Mouse (Mus musculus): ENCODE data around the gene Engase. TPM values are rescaled to one million over a fixed set of nuclear protein-coding genes. Genes with fewer than 3 reads are reported as not detected.

Gene Engase
- 4.0 and 5.8 TPM in 2 replicates for polyA plus RNA-seq (2015; fragmentation: Nextera tagmentation; extraction: Ambion mirVana)

DNA sequence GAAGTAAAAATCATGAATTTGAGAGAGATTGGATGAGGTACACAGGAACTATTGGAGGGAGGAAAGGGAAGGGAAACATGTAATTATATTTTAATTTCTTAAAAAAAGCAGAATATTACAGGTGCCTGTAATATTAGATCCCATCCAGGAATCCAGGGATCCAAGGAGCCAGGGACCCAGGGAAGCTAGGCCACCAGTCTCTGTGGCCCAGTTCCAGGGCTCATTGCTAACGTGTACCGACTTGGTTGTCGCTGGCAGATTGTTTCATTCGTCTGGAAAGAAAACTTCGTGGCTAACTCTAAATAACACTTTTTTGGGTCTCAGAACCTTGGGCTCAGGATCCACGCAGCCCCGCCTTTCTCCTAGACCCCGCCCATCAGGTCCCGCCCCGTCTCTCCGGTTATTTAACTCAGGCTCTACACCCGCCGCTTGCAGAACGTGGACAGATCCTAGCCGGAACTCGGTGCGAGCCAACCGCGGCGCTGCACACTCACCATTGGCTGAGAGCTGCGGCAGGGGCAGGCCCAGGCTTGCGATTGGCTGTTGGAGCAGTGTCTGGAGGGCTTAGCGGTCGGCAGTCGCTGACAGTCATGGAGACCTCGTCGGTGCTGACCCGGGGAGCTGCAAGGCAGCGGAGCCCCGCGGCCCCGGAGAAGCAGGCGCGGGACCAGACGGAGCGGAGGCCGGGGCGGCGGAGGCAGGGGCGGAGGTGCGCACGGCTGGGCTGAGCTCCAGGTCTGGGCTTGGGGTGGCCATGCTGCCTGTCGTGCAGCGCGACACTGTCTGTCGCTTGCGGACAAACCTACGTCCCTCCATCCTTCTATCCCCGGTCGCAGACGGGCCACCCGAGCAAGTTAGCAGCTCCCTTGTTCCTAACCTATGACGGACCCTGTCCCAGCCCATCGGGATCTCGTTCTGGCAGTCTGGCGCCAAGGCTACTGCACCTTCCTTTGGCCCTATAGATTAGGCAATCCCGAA is at the start of gene Engase:
Gene Engase, plus strand, starts transcription at position 434 of the 978 bp plus-strand sequence.
- WGBS = 1% methylated on average over 57 of the region's 57 CpGs
- H3K4me2 ChIP-seq (ENCODE audit: low read depth, low read length) = peak within 1 kb of the TSS; percentile 90
- H3K27me3 ChIP-seq (ENCODE audit: control insufficient read depth, insufficient read depth, low read length) = no peaks in the 10 kb centered on the region
- H3K36me3 ChIP-seq (ENCODE audit: control insufficient read depth, insufficient read depth) = no peaks in the 10 kb centered on the region
- ATAC-seq (replicated peaks; ENCODE audit: extremely low read depth, insufficient read depth, low FRiP score) = peak; percentile 100
- peak within 1 kb of the TSS; percentile 77 for H3K4me3 ChIP-seq (ENCODE audit: low read length)
- peaks cover 10% of the 10 kb centered on the region for H3K4me1 ChIP-seq (ENCODE audit: control insufficient read depth, insufficient read depth, low read length)
- peak within 1 kb of the TSS; percentile 84 for H3K9ac ChIP-seq (ENCODE audit: low read length)
- H3K9me3 ChIP-seq (replicated peaks; ENCODE audit: control insufficient read depth, low read length) = no peaks in the 10 kb centered on the region
- H3K27ac ChIP-seq (ENCODE audit: low read length) = peak within 1 kb of the TSS; percentile 52

DNA sequence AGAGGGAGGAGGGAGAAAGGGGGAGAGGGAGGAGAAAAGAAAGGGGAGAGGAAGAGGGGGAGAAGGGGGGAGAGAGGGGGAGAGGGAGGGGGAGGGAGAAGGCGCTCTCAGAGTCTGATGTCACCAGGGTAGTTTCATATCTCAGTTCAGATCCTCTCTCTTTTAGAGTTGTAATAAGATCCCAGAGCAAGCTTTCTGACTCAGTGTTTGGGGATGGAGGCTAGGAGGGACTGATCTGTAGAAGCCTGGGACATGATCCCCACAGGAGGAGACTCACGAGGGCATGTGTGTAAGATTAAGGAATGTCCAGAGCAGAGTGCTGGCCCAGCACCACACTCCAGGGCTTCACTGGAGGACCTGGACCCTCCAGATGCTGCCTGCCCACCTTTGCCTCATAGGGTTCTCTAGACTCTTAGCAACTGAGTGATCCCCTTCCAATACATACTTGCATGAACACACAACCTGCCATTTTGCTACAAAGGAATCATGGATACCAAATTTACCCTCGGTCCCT is 49.3 kb upstream of the Engase start:
- H3K4me3 ChIP-seq (ENCODE audit: low read length) = no peak overlapping the region
- peak overlapping the region; percentile 61 for H3K4me2 ChIP-seq (ENCODE audit: low read depth, low read length)
- H3K4me1 ChIP-seq (ENCODE audit: control insufficient read depth, insufficient read depth, low read length) = peaks cover 38% of the 10 kb centered on the region
- H3K27me3 ChIP-seq (ENCODE audit: control insufficient read depth, insufficient read depth, low read length) = peaks cover 4% of the 10 kb centered on the region; the same call in 1 of the 2 replicates
- no peaks in the 10 kb centered on the region for H3K9me3 ChIP-seq (replicated peaks; ENCODE audit: control insufficient read depth, low read length)
- 41% methylated on average over 3 of the region's 3 CpGs for whole genome bisulfite sequencing
- H3K9ac ChIP-seq (ENCODE audit: low read length) = no peak overlapping the region
- no peak for ATAC-seq (replicated peaks; ENCODE audit: extremely low read depth, insufficient read depth, low FRiP score)
- H3K27ac ChIP-seq (ENCODE audit: low read length) = peak overlapping the region; percentile 60; the same call in 1 of the 2 replicates
- no peaks in the 10 kb centered on the region for H3K36me3 ChIP-seq (ENCODE audit: control insufficient read depth, insufficient read depth)

DNA sequence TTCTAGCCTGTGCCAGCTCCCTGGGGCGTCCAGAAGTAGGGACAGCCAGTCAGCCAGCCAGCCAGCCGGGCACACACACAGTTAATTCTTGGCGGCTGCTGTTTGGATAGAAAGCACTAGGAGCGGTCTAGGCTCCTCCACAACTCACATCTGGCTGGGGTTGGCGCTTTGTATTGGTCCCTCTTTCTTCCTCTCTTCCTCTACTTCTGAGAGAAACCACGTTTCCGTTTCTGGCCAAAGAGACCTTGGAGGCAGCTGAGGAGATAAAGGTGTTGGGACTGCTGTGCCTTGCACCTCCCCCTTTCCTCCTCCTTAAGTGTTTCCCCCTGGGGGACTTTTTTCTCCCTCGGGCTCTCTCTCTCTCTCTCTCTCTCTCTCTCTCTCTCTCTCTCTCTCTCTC is 48.6 kb upstream of the Engase start, which contains the start of gene C1qtnf1:
Gene C1qtnf1, plus strand, starts transcription at position 218 of the 400 bp plus-strand sequence.
- peak within 1 kb of the TSS; percentile 65 for H3K9ac ChIP-seq (ENCODE audit: low read length)
- peak within 1 kb of the TSS; percentile 61 for H3K4me2 ChIP-seq (ENCODE audit: low read depth, low read length)
- H3K4me3 ChIP-seq (ENCODE audit: low read length) = peak within 1 kb of the TSS; percentile 44
- under 1% methylated on average over 8 of the region's 8 CpGs for WGBS
- peaks cover 4% of the 10 kb centered on the region; the same call in 1 of the 2 replicates for H3K27me3 ChIP-seq (ENCODE audit: control insufficient read depth, insufficient read depth, low read length)
- H3K36me3 ChIP-seq (ENCODE audit: control insufficient read depth, insufficient read depth) = no peaks in the 10 kb centered on the region
- H3K4me1 ChIP-seq (ENCODE audit: control insufficient read depth, insufficient read depth, low read length) = peaks cover 36% of the 10 kb centered on the region
- peak; percentile 39; the same call in 1 of the 2 replicates for ATAC-seq (replicated peaks; ENCODE audit: extremely low read depth, insufficient read depth, low FRiP score)
- peak within 1 kb of the TSS; percentile 81 for H3K27ac ChIP-seq (ENCODE audit: low read length)
- no peaks in the 10 kb centered on the region for H3K9me3 ChIP-seq (replicated peaks; ENCODE audit: control insufficient read depth, low read length)

DNA sequence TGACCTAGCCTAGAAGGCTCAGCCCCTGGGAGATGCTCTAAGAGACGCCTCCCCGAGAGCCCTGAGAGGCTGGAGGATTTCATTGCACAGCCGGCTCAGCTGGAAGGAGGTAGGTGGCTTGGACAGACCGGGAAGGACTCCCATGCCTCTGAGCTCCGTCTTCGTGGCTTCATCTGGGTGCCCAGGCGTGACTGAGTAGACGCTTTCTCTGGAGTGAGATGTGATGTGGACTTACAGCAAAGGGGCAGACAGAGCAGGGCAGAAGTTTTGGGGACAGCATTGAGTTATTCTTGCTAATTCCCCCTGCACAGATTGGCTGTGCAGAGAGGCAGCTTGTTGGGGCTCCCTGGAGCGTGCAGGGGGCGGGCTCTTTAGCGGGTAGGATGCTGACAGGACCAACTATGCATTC is 48.2 kb upstream of the Engase start:
- peaks cover 36% of the 10 kb centered on the region for H3K4me1 ChIP-seq (ENCODE audit: control insufficient read depth, insufficient read depth, low read length)
- 7% methylated on average over 11 of the region's 11 CpGs for WGBS
- no peaks in the 10 kb centered on the region for H3K36me3 ChIP-seq (ENCODE audit: control insufficient read depth, insufficient read depth)
- H3K27me3 ChIP-seq (ENCODE audit: control insufficient read depth, insufficient read depth, low read length) = peaks cover 4% of the 10 kb centered on the region; the same call in 1 of the 2 replicates
- ATAC-seq (replicated peaks; ENCODE audit: extremely low read depth, insufficient read depth, low FRiP score) = no peak
- no peaks in the 10 kb centered on the region for H3K9me3 ChIP-seq (replicated peaks; ENCODE audit: control insufficient read depth, low read length)
- peak overlapping the region; percentile 61 for H3K4me2 ChIP-seq (ENCODE audit: low read depth, low read length)
- H3K27ac ChIP-seq (ENCODE audit: low read length) = peak overlapping the region; percentile 81
- peak overlapping the region; percentile 65 for H3K9ac ChIP-seq (ENCODE audit: low read length)
- peak overlapping the region; percentile 44 for H3K4me3 ChIP-seq (ENCODE audit: low read length)

DNA sequence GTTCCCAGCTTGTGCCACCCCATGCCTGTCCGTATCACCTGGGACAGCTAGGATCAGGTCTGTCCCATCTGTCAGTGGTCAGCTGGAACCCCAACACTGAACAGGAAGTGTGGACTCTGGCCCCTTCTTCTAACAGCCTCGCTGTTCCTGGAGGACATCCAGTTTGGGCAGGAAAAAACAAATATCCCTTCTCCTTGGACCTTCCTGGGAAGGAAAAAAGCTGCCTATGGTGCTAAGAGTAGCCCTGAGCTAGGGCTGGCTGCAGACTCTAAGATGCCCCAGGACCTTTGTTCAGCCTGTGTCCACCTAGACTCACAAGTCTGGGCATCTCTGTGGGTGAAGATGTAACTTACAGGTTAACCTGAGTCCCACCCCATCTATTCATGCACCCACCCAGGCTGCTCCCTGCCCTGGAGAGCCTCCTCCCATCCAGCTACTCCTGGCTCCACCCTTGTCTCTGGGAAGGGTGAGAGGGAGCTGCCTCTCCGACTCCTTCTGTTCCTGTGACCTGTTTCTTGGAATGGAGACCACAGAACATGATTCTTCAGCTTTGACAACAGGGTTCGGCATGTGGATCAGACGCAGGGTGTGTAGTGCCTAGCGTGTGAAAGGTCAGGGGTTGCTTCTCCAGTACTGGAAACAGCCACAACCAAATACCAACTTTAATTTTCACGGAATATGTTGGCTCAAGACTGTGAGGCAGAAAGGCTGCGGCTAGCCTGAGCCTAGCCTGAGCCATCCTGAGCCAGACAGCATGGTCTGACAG is 47.5 kb upstream of the Engase start:
- WGBS = 44% methylated on average over 8 of the region's 8 CpGs
- Histone ChIP-seq H3K4me1 (ENCODE audit: control insufficient read depth, insufficient read depth, low read length) (peaks cover 32% of the 10 kb centered on the region), H3K27ac (ENCODE audit: low read length) (peak overlapping the region; percentile 81), H3K4me3 (ENCODE audit: low read length) (peak overlapping the region; percentile 44), H3K27me3 (ENCODE audit: control insufficient read depth, insufficient read depth, low read length) (peaks cover 4% of the 10 kb centered on the region; the same call in 1 of the 2 replicates), H3K4me2 (ENCODE audit: low read depth, low read length) (peak overlapping the region; percentile 61), H3K9ac (ENCODE audit: low read length) (no peak overlapping the region; the same call in none of the 2 replicates), H3K9me3 (replicated peaks; ENCODE audit: control insufficient read depth, low read length) (no peaks in the 10 kb centered on the region), H3K36me3 (ENCODE audit: control insufficient read depth, insufficient read depth) (no peaks in the 10 kb centered on the region)
- no peak for ATAC-seq (replicated peaks; ENCODE audit: extremely low read depth, insufficient read depth, low FRiP score)

DNA sequence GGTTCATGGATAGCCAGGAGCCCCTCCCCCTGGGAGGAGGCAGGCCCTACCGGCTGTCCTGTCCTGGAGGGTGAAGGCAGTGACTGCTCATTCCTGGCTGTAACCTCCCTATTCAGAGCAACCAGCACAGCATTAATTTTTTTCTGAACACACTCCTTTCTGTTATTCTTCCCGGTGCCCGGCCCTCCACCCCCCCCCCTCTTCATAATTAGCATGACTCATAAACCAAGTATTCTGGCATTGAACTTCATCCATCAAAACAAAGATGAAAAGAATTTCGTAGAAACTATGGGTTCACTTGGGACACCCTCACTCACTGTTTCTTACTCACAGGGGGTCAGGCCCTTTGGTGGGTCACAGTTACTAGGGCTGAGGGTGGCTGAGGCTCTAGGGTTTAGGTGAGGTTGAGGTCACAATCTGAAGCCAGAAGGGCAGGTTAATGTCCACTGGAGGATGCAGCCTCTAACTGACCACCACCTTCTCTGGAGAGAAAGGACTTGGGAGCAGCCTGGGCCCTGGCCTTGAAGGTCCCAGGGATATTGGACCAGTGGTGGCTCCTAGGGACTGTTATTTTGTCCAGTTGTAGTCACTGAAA is 46.2 kb upstream of the Engase start:
- WGBS = 42% methylated on average over 4 of the region's 4 CpGs
- peak overlapping the region; percentile 28; the same call in 1 of the 2 replicates for H3K9ac ChIP-seq (ENCODE audit: low read length)
- ATAC-seq (replicated peaks; ENCODE audit: extremely low read depth, insufficient read depth, low FRiP score) = no peak
- H3K4me3 ChIP-seq (ENCODE audit: low read length) = no peak overlapping the region
- peak overlapping the region; percentile 69 for H3K27ac ChIP-seq (ENCODE audit: low read length)
- H3K36me3 ChIP-seq (ENCODE audit: control insufficient read depth, insufficient read depth) = no peaks in the 10 kb centered on the region
- H3K4me2 ChIP-seq (ENCODE audit: low read depth, low read length) = peak overlapping the region; percentile 39
- no peaks in the 10 kb centered on the region for H3K9me3 ChIP-seq (replicated peaks; ENCODE audit: control insufficient read depth, low read length)
- peaks cover 4% of the 10 kb centered on the region; the same call in 1 of the 2 replicates for H3K27me3 ChIP-seq (ENCODE audit: control insufficient read depth, insufficient read depth, low read length)
- peaks cover 27% of the 10 kb centered on the region for H3K4me1 ChIP-seq (ENCODE audit: control insufficient read depth, insufficient read depth, low read length)

DNA sequence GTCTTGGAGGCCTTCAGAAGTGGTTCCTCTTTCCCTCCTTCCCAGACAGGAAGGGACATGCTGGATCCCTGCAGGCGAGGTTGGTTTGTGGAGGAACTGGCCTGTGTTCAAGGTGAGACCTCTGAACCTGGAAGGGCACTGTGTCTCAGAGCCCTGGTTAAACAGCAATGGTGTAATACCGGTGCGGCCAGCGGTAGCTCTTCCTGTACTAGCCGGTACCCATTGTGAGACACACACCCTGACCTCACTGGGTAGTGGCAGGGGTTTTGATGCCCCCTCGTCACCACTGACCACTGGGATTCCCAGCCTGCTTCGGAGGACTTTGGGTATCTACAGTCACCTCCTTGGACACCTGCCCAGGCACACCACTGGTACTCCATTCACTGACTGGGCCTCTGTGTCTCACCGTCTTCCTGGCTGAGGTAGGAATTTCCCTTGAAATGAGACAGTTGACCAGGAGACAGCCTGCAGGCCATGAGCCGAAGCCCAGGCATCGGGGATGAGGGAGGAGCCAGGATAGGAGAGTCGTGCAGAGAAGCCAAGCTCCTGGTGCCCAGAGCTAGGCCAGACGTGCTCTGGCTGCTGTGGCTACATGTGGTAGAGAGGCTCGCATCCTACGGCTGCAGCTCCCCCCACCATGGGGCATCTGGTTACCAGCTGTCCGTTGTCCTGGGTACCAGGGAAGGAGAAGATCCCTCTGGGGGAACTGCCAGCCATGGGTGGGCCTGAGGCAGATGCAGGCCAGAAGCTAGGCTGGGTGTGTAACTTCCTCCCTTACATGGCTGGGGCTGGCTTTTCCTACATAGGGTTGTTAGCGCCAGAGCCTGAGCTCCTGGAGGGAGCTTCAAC is 45.3 kb upstream of the Engase start:
- Histone ChIP-seq H3K27ac (ENCODE audit: low read length) (peak overlapping the region; percentile 49), H3K27me3 (ENCODE audit: control insufficient read depth, insufficient read depth, low read length) (peaks cover 4% of the 10 kb centered on the region; the same call in 1 of the 2 replicates), H3K9ac (ENCODE audit: low read length) (no peak overlapping the region), H3K4me1 (ENCODE audit: control insufficient read depth, insufficient read depth, low read length) (peaks cover 27% of the 10 kb centered on the region), H3K36me3 (ENCODE audit: control insufficient read depth, insufficient read depth) (no peaks in the 10 kb centered on the region), H3K4me2 (ENCODE audit: low read depth, low read length) (no peak overlapping the region), H3K9me3 (replicated peaks; ENCODE audit: control insufficient read depth, low read length) (no peaks in the 10 kb centered on the region), H3K4me3 (ENCODE audit: low read length) (no peak overlapping the region)
- WGBS = 70% methylated on average over 16 of the region's 16 CpGs
- no peak for ATAC-seq (replicated peaks; ENCODE audit: extremely low read depth, insufficient read depth, low FRiP score)
